Mouse (Mus musculus) spleen, adult 2 months (tissue): ENCODE measurements around the gene Taar7f.

Experiments used
- CTCF ChIP-seq: fragments of 200-500 bp; IDR thresholded peaks from 2 replicates; pipeline ENCODE4 v1.5.1; 2011; ENCODE audit warnings: mild to moderate bottlenecking, inconsistent platforms; ENCODE audit not compliant: insufficient read depth, insufficient read length, insufficient replicate concordance; ENCODE audit errors: extremely low read depth
- POLR2A ChIP-seq: fragments of 200-500 bp; IDR thresholded peaks from 2 replicates; pipeline ENCODE4 v1.6.1; 2011; ENCODE audit warnings: low read depth, low read length, inconsistent platforms

DNA sequence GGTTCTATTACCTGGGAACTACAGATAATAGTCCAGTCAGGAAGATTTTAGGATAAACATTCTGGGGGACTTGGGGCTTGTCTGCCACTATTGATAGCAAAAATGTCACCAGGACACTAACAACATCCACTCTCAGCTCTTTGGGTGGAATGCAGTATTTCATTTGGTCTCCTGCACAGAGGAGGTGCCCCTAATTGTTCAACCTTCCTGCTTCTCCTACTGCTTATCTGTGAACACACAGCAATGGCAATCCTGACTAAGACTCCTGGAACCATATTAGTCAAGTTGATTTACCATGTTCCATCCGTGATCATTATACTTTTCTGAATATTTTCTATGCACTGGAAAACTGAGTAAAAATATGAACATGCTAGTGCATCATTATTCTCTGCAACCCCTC is 41.2 kb upstream of the Taar7f start:
- TF ChIP-seq POLR2A (no peak), CTCF (no peak)
